Mouse (Mus musculus) forebrain, embryonic 16.5 days (tissue): Measurements from ENCODE around the gene Spryd4. TPM values are rescaled to one million over a fixed set of nuclear protein-coding genes. Genes with fewer than 3 reads are reported as not detected.
"Not testable (repeated sequence)": the region's sequence is repeated elsewhere in the genome, so short reads cannot be mapped to it uniquely, and the experiment has no call there.

Experiments
- ATAC-seq: fragments of 200-750 bp; cut with Nextera tagmentation; 2 replicates; pipeline ENCODE4 v1.8.0; 2017; ENCODE audit warnings: mild to moderate bottlenecking, moderate library complexity
- H3K27ac ChIP-seq: fragments of 300-500 bp; sonication (generic); 2 replicates; pipeline ENCODE4 v1.5.1; 2014; ENCODE audit warnings: low read length, control low read depth
- H3K27me3 ChIP-seq: fragments of 300-500 bp; sonication (generic); replicated peaks from 2 replicates; pipeline ENCODE4 v1.6.1; 2014; ENCODE audit warnings: low read length; ENCODE audit not compliant: control insufficient read depth, insufficient read depth
- H3K36me3 ChIP-seq: fragments of 300-500 bp; sonication (generic); 2 replicates; pipeline ENCODE4 v1.6.1; 2014; ENCODE audit not compliant: control insufficient read depth, insufficient read depth
- H3K4me1 ChIP-seq: fragments of 300-500 bp; sonication (generic); replicated peaks from 2 replicates; pipeline ENCODE4 v1.6.1; 2014; ENCODE audit warnings: low read length; ENCODE audit not compliant: control insufficient read depth, insufficient read depth
- H3K4me2 ChIP-seq: fragments of 300-500 bp; sonication (generic); 2 replicates; pipeline ENCODE4 v1.6.1; 2014; ENCODE audit warnings: mild to moderate bottlenecking, low read length, control low read depth
- H3K4me3 ChIP-seq: fragments of 300-500 bp; sonication (generic); replicated peaks from 2 replicates; pipeline ENCODE4 v1.5.1; 2014; ENCODE audit warnings: mild to moderate bottlenecking, low read length, control low read depth
- H3K9ac ChIP-seq: fragments of 300-500 bp; sonication (generic); replicated peaks from 2 replicates; pipeline ENCODE4 v1.6.1; 2014; ENCODE audit warnings: low read depth, low read length, control low read depth
- H3K9me3 ChIP-seq: fragments of 300-500 bp; sonication (generic); 2 replicates; pipeline ENCODE4 v1.6.1; 2016; ENCODE audit warnings: low read length; ENCODE audit not compliant: control insufficient read depth
- WGBS: fragments of 180-500 bp; shearing (Covaris S2); extraction: QIAGEN DNeasy Blood & Tissue Kit; methylation state at CpG from one replicate; pipeline ENCODE4 v1.1.7; 2014; 5-methylcytosine and 5-hydroxymethylcytosine counted together
- polyA plus RNA-seq: library from polyadenylated mRNA; unstranded; fragments of >200 nt; fragmentation: Nextera tagmentation; extraction: Ambion mirVana; gene quantifications from 2 replicates; pipeline ENCODE4 v1.2.1, GENCODE M21; 2015

The Spryd4 gene
- polyA plus RNA-seq, 1 experiment from 2014 or later = 16.6 TPM

GRCm38 (mm10) chr10:128230582-128230981 lies 19.0 kb upstream of the Spryd4 start:
- 79% methylated on average over 12 of the region's 12 CpGs for WGBS
- Histone ChIP-seq H3K9me3 (no peaks in the 10 kb centered on the region), H3K27ac (no peak overlapping the region), H3K4me3 (no peak overlapping the region), H3K27me3 (no peaks in the 10 kb centered on the region), H3K36me3 (no peaks in the 10 kb centered on the region), H3K4me2 (no peak overlapping the region), H3K9ac (no peak overlapping the region), H3K4me1 (peaks cover 7% of the 10 kb centered on the region)
- no peak for ATAC-seq

- ATAC-seq = no peak
- H3K27ac ChIP-seq = no peak overlapping the region
- H3K36me3 ChIP-seq = no peaks in the 10 kb centered on the region
- H3K4me1 ChIP-seq = peaks cover 7% of the 10 kb centered on the region
- WGBS = 92% methylated on average over 8 of the region's 8 CpGs
- H3K27me3 ChIP-seq = no peaks in the 10 kb centered on the region
- H3K9me3 ChIP-seq = no peaks in the 10 kb centered on the region
- no peak overlapping the region for H3K9ac ChIP-seq
- no peak overlapping the region for H3K4me2 ChIP-seq
- H3K4me3 ChIP-seq = no peak overlapping the region
Measured at GRCm38 (mm10) chr10:128228009-128228408, 16.4 kb upstream of the Spryd4 start.

GRCm38 (mm10) chr10:128227592-128227991 lies 16.0 kb upstream of the Spryd4 start:
- Histone ChIP-seq H3K4me3 (no peak overlapping the region), H3K27ac (no peak overlapping the region), H3K9me3 (no peaks in the 10 kb centered on the region), H3K4me2 (no peak overlapping the region), H3K9ac (no peak overlapping the region), H3K27me3 (no peaks in the 10 kb centered on the region), H3K4me1 (peaks cover 4% of the 10 kb centered on the region; the same call in 1 of the 2 replicates), H3K36me3 (no peaks in the 10 kb centered on the region)
- 71% methylated on average over 9 of the region's 9 CpGs for WGBS
- no peak for ATAC-seq

DNA sequence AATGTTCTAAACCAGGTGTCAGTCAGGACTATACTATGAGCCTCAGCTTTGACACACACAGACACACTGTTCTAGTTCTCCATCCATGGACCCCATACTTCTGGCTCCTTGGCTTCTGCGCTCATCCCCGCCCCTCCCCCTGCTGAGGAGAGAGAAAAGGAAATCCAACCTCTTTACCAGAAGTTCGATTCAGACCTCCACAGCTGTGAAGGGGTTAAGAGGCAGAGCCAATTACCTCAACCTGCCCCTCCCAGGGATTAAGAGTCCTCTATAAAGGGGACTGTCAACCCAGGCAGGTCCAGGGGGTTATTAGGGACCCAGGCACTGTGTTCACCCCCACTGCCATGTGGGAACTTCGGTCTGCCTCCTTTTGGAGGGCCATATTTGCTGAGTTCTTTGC lies 13.9 kb upstream of the Spryd4 start, which contains the start of gene Mip:
TSS of gene Mip (plus strand) at position 301 of the 400 bp plus-strand sequence.
- Histone ChIP-seq H3K9me3 (no peaks in the 10 kb centered on the region), H3K4me1 (no peaks in the 10 kb centered on the region), H3K9ac (no peak within 1 kb of the TSS), H3K36me3 (no peaks in the 10 kb centered on the region), H3K4me3 (no peak within 1 kb of the TSS), H3K4me2 (no peak within 1 kb of the TSS), H3K27me3 (no peaks in the 10 kb centered on the region), H3K27ac (no peak within 1 kb of the TSS)
- WGBS = 18% methylated on average over 4 of the region's 4 CpGs
- no peak for ATAC-seq

DNA sequence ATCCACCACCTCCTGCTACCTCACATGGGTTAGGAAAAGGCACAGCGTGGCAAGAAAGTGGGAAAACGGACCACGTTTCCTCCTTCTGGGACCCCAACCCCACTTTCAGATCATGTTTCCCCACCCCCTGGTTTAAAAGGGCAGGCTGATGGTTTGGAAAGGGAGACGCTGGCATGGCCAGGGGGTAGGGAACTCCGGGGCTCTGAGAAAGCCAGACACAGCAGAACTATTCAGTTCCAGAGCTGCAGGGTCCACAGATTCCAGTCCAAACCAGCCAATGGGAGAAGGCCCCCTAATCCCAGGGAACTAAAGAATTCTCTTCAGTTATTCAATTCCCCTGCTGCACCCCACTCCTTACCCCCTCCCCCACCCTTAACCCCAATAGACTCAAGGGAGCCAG lies 13.5 kb upstream of the Spryd4 start:
- ATAC-seq = no peak
- H3K9ac ChIP-seq = no peak overlapping the region
- 33% methylated on average over 5 of the region's 5 CpGs for WGBS

GRCm38 (mm10) chr10:128221533-128222286 lies 10.1 kb upstream of the Spryd4 start:
- no peaks in the 10 kb centered on the region for H3K27me3 ChIP-seq
- no peak overlapping the region for H3K4me3 ChIP-seq
- 70% methylated on average over 16 of the region's 16 CpGs for WGBS
- H3K27ac ChIP-seq = no peak overlapping the region
- no peaks in the 10 kb centered on the region for H3K4me1 ChIP-seq
- H3K36me3 ChIP-seq = no peaks in the 10 kb centered on the region
- ATAC-seq = no peak
- H3K9me3 ChIP-seq = no peaks in the 10 kb centered on the region
- H3K4me2 ChIP-seq = no peak overlapping the region
- H3K9ac ChIP-seq = no peak overlapping the region

More for the DNA sequence above, 13.5 kb upstream of the Spryd4 start:
- no peaks in the 10 kb centered on the region for H3K9me3 ChIP-seq
- no peak overlapping the region for H3K4me2 ChIP-seq
- H3K36me3 ChIP-seq = no peaks in the 10 kb centered on the region
- H3K4me1 ChIP-seq = no peaks in the 10 kb centered on the region
- no peak overlapping the region for H3K27ac ChIP-seq
- H3K27me3 ChIP-seq = no peaks in the 10 kb centered on the region
- no peak overlapping the region for H3K4me3 ChIP-seq

- Histone ChIP-seq H3K27ac (no peak overlapping the region), H3K4me2 (no peak overlapping the region), H3K4me1 (no peaks in the 10 kb centered on the region), H3K27me3 (0 out of 2 replicates have a peak, but pooled peaks cover 2% of the 10 kb centered on the region), H3K9ac (no peak overlapping the region), H3K36me3 (no peaks in the 10 kb centered on the region), H3K9me3 (no peaks in the 10 kb centered on the region), H3K4me3 (no peak overlapping the region)
- WGBS = 92% methylated on average over 18 of the region's 18 CpGs
- no peak for ATAC-seq
Measured at GRCm38 (mm10) chr10:128218387-128219117, 6.9 kb upstream of the Spryd4 start.

GRCm38 (mm10) chr10:128214981-128215380 lies 3.4 kb upstream of the Spryd4 start:
- Histone ChIP-seq H3K4me1 (peaks cover 11% of the 10 kb centered on the region), H3K27ac (no peak overlapping the region), H3K4me2 (no peak overlapping the region), H3K36me3 (no peaks in the 10 kb centered on the region), H3K9me3 (no peaks in the 10 kb centered on the region), H3K4me3 (no peak overlapping the region), H3K27me3 (0 out of 2 replicates have a peak, but pooled peaks cover 4% of the 10 kb centered on the region), H3K9ac (no peak overlapping the region)
- ATAC-seq = no peak
- 94% methylated on average over 5 of the region's 5 CpGs for WGBS

- H3K9ac ChIP-seq, H3K9me3 ChIP-seq, ATAC-seq, H3K4me2 ChIP-seq, H3K4me3 ChIP-seq, H3K36me3 ChIP-seq, H3K27me3 ChIP-seq, H3K27ac ChIP-seq: not testable (repeated sequence)
- H3K4me1 ChIP-seq = peaks cover 11% of the 10 kb centered on the region
- WGBS = 91% methylated on average over 4 of the region's 4 CpGs
Measured at GRCm38 (mm10) chr10:128214112-128214511, 2.5 kb upstream of the Spryd4 start.
